Mouse (Mus musculus) MEL (cell line): Measurements from ENCODE around the gene 4930548H24Rik. TPM values are rescaled to one million over a fixed set of nuclear protein-coding genes. Genes with fewer than 3 reads are reported as not detected.
A peak's percentile ranks its signal among the peaks of the same experiment; 100 is the strongest.

Experiments used
- DNase-seq: peaks from one replicate; pipeline ENCODE4 v3.0.0; 2011; ENCODE audit warnings: low read depth, low spot score
- H3K27ac ChIP-seq: 2 replicates; pipeline ENCODE4 v1.5.1; 2012; ENCODE audit warnings: low read depth, mild to moderate bottlenecking, control low read depth, low read length, moderate library complexity; ENCODE audit not compliant: control insufficient read depth
- H3K27me3 ChIP-seq, 2 experiments: fragments of 150-350 bp in 1 of 2; sonication (generic) in 1 of 2; 2 replicates each; pipeline ENCODE4 v1.6.1; 2012; ENCODE audit warnings: low read length in 2 of 2, mild to moderate bottlenecking in 2 of 2, improper control_type of control experiment in 1 of 2, moderate library complexity in 1 of 2; ENCODE audit not compliant: insufficient read depth in 2 of 2, control insufficient read depth in 1 of 2
- H3K36me3 ChIP-seq, 2 experiments: 2 replicates each; pipeline ENCODE4 v1.6.1; 2012 to 2014; ENCODE audit warnings: low read length in 2 of 2, improper control_type of control experiment in 1 of 2, inconsistent platforms in 1 of 2, mild to moderate bottlenecking in 1 of 2; ENCODE audit not compliant: insufficient read depth in 2 of 2, control insufficient read depth in 1 of 2
- H3K4me1 ChIP-seq, 2 experiments: fragments of 150-350 bp in 1 of 2; sonication (generic) in 1 of 2; 2 replicates each; pipeline ENCODE4 v1.6.1; 2012; ENCODE audit warnings: low read length in 2 of 2, improper control_type of control experiment in 1 of 2, mild to moderate bottlenecking in 1 of 2; ENCODE audit not compliant: insufficient read depth in 2 of 2, control insufficient read depth in 1 of 2
- H3K4me3 ChIP-seq, 2 experiments: fragments of 150-350 bp in 1 of 2; sonication (generic) in 1 of 2; 2 replicates each; pipeline ENCODE4 v1.5.1; 2012; ENCODE audit warnings: low read depth in 2 of 2, low read length in 2 of 2, mild to moderate bottlenecking in 2 of 2, moderate library complexity in 2 of 2, control low read depth in 1 of 2, improper control_type of control experiment in 1 of 2; ENCODE audit not compliant: control insufficient read depth in 1 of 2, insufficient read depth in 1 of 2
- H3K79me2 ChIP-seq: 2 replicates; pipeline ENCODE4 v1.6.1; 2012; ENCODE audit warnings: mild to moderate bottlenecking, low read length, moderate library complexity; ENCODE audit not compliant: control insufficient read depth, poor library complexity, insufficient read depth
- H3K9ac ChIP-seq: 2 replicates; pipeline ENCODE4 v1.6.1; 2012; ENCODE audit warnings: low read depth, mild to moderate bottlenecking, control low read depth, low read length, moderate library complexity; ENCODE audit not compliant: control insufficient read depth, poor library complexity, severe bottlenecking
- H3K9me3 ChIP-seq: fragments of 150-350 bp; sonication (generic); replicated peaks from 2 replicates; pipeline ENCODE4 v1.6.1; 2012; ENCODE audit warnings: mild to moderate bottlenecking, low read length, improper control_type of control experiment, moderate library complexity; ENCODE audit not compliant: insufficient read depth
- BHLHE40 ChIP-seq: IDR thresholded peaks from 2 replicates; pipeline ENCODE4 v1.6.1; 2012; ENCODE audit warnings: low read depth, mild to moderate bottlenecking, inconsistent platforms, low read length, improper control_type of control experiment, borderline replicate concordance
- ELF1 ChIP-seq: IDR thresholded peaks from 2 replicates; pipeline ENCODE4 v1.6.1; 2014; ENCODE audit warnings: low read depth, mild to moderate bottlenecking, inconsistent platforms, low read length, improper control_type of control experiment, moderate library complexity
- EP300 ChIP-seq, 2 experiments: IDR thresholded peaks; 2 replicates each; pipeline ENCODE4 v1.6.1; 2011; ENCODE audit warnings: improper control_type of control experiment in 2 of 2, low read length in 2 of 2, low read depth in 1 of 2, mild to moderate bottlenecking in 1 of 2
- GATA1 ChIP-seq: IDR thresholded peaks from 2 replicates; pipeline ENCODE4 v1.6.1; 2011; ENCODE audit warnings: low read depth, low read length, improper control_type of control experiment
- HCFC1 ChIP-seq: IDR thresholded peaks from 2 replicates; pipeline ENCODE4 v1.6.1; 2012; ENCODE audit warnings: low read depth, mild to moderate bottlenecking, inconsistent platforms, low read length, improper control_type of control experiment, moderate library complexity
- MAFK ChIP-seq: IDR thresholded peaks from 2 replicates; pipeline ENCODE4 v1.6.1; 2011; ENCODE audit warnings: low read depth, mild to moderate bottlenecking, low read length, improper control_type of control experiment, borderline replicate concordance
- MAX ChIP-seq: IDR thresholded peaks from 2 replicates; pipeline ENCODE4 v1.6.1; 2011; ENCODE audit warnings: low read length, improper control_type of control experiment
- MAZ ChIP-seq: IDR thresholded peaks from 2 replicates; pipeline ENCODE4 v1.6.1; 2012; ENCODE audit warnings: low read depth, mild to moderate bottlenecking, inconsistent platforms, low read length, improper control_type of control experiment
- MEF2A ChIP-seq: IDR thresholded peaks from 2 replicates; pipeline ENCODE4 v1.6.1; 2014; ENCODE audit warnings: low read depth, mild to moderate bottlenecking, inconsistent platforms, low read length, improper control_type of control experiment; ENCODE audit not compliant: poor library complexity, insufficient replicate concordance, severe bottlenecking; ENCODE audit errors: extremely low read depth
- MXI1 ChIP-seq: IDR thresholded peaks from 2 replicates; pipeline ENCODE4 v1.6.1; 2011; ENCODE audit warnings: mild to moderate bottlenecking, low read depth, low read length, improper control_type of control experiment
- MYC ChIP-seq: IDR thresholded peaks from 2 replicates; pipeline ENCODE4 v1.6.1; 2011; ENCODE audit warnings: low read depth, mild to moderate bottlenecking, low read length, improper control_type of control experiment, moderate library complexity
- NELFE ChIP-seq: IDR thresholded peaks from 2 replicates; pipeline ENCODE4 v1.6.1; 2011; ENCODE audit warnings: low read depth, low read length, improper control_type of control experiment
- NRF1 ChIP-seq: IDR thresholded peaks from 2 replicates; pipeline ENCODE4 v1.6.1; 2014; ENCODE audit warnings: low read depth, mild to moderate bottlenecking, inconsistent platforms, low read length, improper control_type of control experiment, moderate library complexity; ENCODE audit not compliant: poor library complexity, insufficient read depth, severe bottlenecking
- POLR2A ChIP-seq, 2 experiments: IDR thresholded peaks; 2 replicates each; pipeline ENCODE4 v1.6.1; 2011 to 2012; ENCODE audit warnings: low read length in 2 of 2, mild to moderate bottlenecking in 2 of 2, control low read depth in 1 of 2, improper control_type of control experiment in 1 of 2, low read depth in 1 of 2, moderate library complexity in 1 of 2; ENCODE audit not compliant: control insufficient read depth in 1 of 2, insufficient read depth in 1 of 2, poor library complexity in 1 of 2
- POLR2AphosphoS2 ChIP-seq: IDR thresholded peaks from 2 replicates; pipeline ENCODE4 v1.6.1; 2011; ENCODE audit warnings: low read length, improper control_type of control experiment
- RCOR1 ChIP-seq: IDR thresholded peaks from 2 replicates; pipeline ENCODE4 v1.6.1; 2012; ENCODE audit warnings: low read depth, mild to moderate bottlenecking, inconsistent platforms, low read length, improper control_type of control experiment
- SIN3A ChIP-seq: IDR thresholded peaks from 2 replicates; pipeline ENCODE4 v1.6.1; 2012; ENCODE audit warnings: low read length, improper control_type of control experiment, inconsistent platforms
- SMC3 ChIP-seq: IDR thresholded peaks from 2 replicates; pipeline ENCODE4 v1.6.1; 2011; ENCODE audit warnings: low read depth, low read length, improper control_type of control experiment
- TAL1 ChIP-seq: IDR thresholded peaks from 2 replicates; pipeline ENCODE4 v1.6.1; 2012; ENCODE audit warnings: mild to moderate bottlenecking, inconsistent platforms, low read length, moderate library complexity, mixed read lengths
- TBP ChIP-seq: IDR thresholded peaks from 2 replicates; pipeline ENCODE4 v1.8.0; 2011; ENCODE audit warnings: low read depth, low read length, improper control_type of control experiment
- USF1 ChIP-seq: IDR thresholded peaks from 2 replicates; pipeline ENCODE4 v1.6.1; 2014; ENCODE audit warnings: low read depth, mild to moderate bottlenecking, inconsistent platforms, low read length, improper control_type of control experiment, moderate library complexity
- USF2 ChIP-seq, 2 experiments: IDR thresholded peaks; 2 replicates each; pipeline ENCODE4 v1.6.1; 2011 to 2012; ENCODE audit warnings: improper control_type of control experiment in 2 of 2, low read length in 2 of 2, borderline replicate concordance in 1 of 2, inconsistent platforms in 1 of 2, low read depth in 1 of 2, mild to moderate bottlenecking in 1 of 2; ENCODE audit not compliant: insufficient read depth in 1 of 2
- ZC3H11A ChIP-seq: IDR thresholded peaks from 2 replicates; pipeline ENCODE4 v1.6.1; 2012; ENCODE audit warnings: low read depth, mild to moderate bottlenecking, inconsistent platforms, low read length, improper control_type of control experiment
- ZMIZ1 ChIP-seq: IDR thresholded peaks from 2 replicates; pipeline ENCODE4 v1.6.1; 2012; ENCODE audit warnings: low read depth, mild to moderate bottlenecking, inconsistent platforms, low read length, improper control_type of control experiment, moderate library complexity
- ZNF384 ChIP-seq: IDR thresholded peaks from 2 replicates; pipeline ENCODE4 v1.6.1; 2012; ENCODE audit warnings: low read depth, mild to moderate bottlenecking, inconsistent platforms, low read length, improper control_type of control experiment
- polyA plus RNA-seq, 2 experiments: library from polyadenylated mRNA; stranded (reverse) in 1 of 2; unstranded in 1 of 2; fragments of >175 nt in 1 of 2; fragments of >200 nt in 1 of 2; gene quantifications; 2 replicates each; pipeline versions ENCODE4 v1.2.1 to v1.2.4; 2012; ENCODE audit warnings: low replicate concordance in 2 of 2, low read depth in 1 of 2; ENCODE audit not compliant: insufficient read length in 2 of 2, insufficient read depth in 1 of 2, missing spikeins in 1 of 2
- total RNA-seq: library from RNA; depleted of rRNA; stranded (reverse); fragments of 300-350 nt; gene quantifications from 2 replicates; pipeline ENCODE4 v1.2.3, GENCODE M21; 2012; rRNA removed

4930548H24Rik gene
- total RNA-seq (0.13 and 0.15 TPM in 2 replicates), polyA plus RNA-seq (under 1 TPM in 1 of 2 experiments, not detected in 1; 0.13 TPM)

- Histone ChIP-seq H3K4me1 (peaks cover 0 to 7% of the 10 kb centered on the region in 2 experiments; a peak in 2 of 4 replicates), H3K4me3 (no peak within 1 kb of the TSS), H3K9me3 (no peaks in the 10 kb centered on the region), H3K36me3 (peaks cover 0 to 2% of the 10 kb centered on the region in 2 experiments; a peak in 2 of 4 replicates), H3K27ac (no peak within 1 kb of the TSS), H3K9ac (no peak within 1 kb of the TSS), H3K27me3 (no peaks in the 10 kb centered on the region), H3K79me2 (no peaks in the 10 kb centered on the region)
- no peak for DNase-seq
- no peak for TF ChIP-seq SIN3A
- no peak for TF ChIP-seq MYC
- TF ChIP-seq ZNF384, result no peak
- no peak for TF ChIP-seq MEF2A
- TF ChIP-seq MAZ, result no peak
- no peak for TF ChIP-seq EP300 (IDR thresholded peaks at IDR 0.05; ENCODE audit: low read depth in 1 of 2, low read length in 2 of 2)
- TF ChIP-seq HCFC1, result no peak
- TF ChIP-seq BHLHE40, result no peak
- no peak for TF ChIP-seq ZC3H11A
Observed at GRCm38 (mm10) chr5:31485440-31485839, at the start of gene 4930548H24Rik. Gene 4930548H24Rik (plus strand): TSS chr5:31485740.

- peak; percentile 86 for TF ChIP-seq MAX
- TF ChIP-seq SMC3, result no peak
- TF ChIP-seq TBP, result peak; percentile 78
- TF ChIP-seq MAFK, result no peak
- no peak for TF ChIP-seq TAL1
- peak; percentile 75 for TF ChIP-seq HCFC1
- TF ChIP-seq RCOR1, result peak; percentile 53; the same call in 1 of the 2 replicates
- TF ChIP-seq ZMIZ1, result peak; percentile 52; the same call in 1 of the 2 replicates
- peak; percentile 77 for TF ChIP-seq NELFE
- TF ChIP-seq POLR2AphosphoS2, result peak; percentile 76; the same call in 1 of the 2 replicates
- TF ChIP-seq MYC, result peak; percentile 95
- TF ChIP-seq NRF1, result peak; percentile 45; the same call in 1 of the 2 replicates
- TF ChIP-seq POLR2A (IDR thresholded peaks at IDR 0.05; ENCODE audit: control insufficient read depth in 1 of 2, insufficient read depth in 1 of 2, low read depth in 1 of 2, low read length in 2 of 2, poor library complexity in 1 of 2), result peak in 1 of 2 experiments; percentile 56; a peak in 2 of 4 replicates
- peak; percentile 90 for TF ChIP-seq ELF1
- no peak for TF ChIP-seq BHLHE40
- TF ChIP-seq USF2 (IDR thresholded peaks at IDR 0.05; ENCODE audit: borderline replicate concordance in 1 of 2, insufficient read depth in 1 of 2, low read depth in 1 of 2, low read length in 2 of 2), result no peak
- TF ChIP-seq MXI1, result peak; percentile 92
- TF ChIP-seq USF1, result peak; percentile 60
- TF ChIP-seq EP300 (IDR thresholded peaks at IDR 0.05; ENCODE audit: low read depth in 1 of 2, low read length in 2 of 2), result peak; percentile 15 to 58; a peak in 2 of 4 replicates
- peak; percentile 70 for TF ChIP-seq GATA1
- TF ChIP-seq SIN3A, result peak; percentile 93
- TF ChIP-seq, all 39 proteins: peak for 16
- peaks cover 5 to 20% of the 10 kb centered on the region in 2 experiments for H3K4me1 ChIP-seq
- H3K27me3 ChIP-seq, result peaks cover 0 to 1% of the 10 kb centered on the region in 2 experiments; a peak in 2 of 4 replicates
- DNase-seq, result peak; percentile 90
- H3K9me3 ChIP-seq, result no peaks in the 10 kb centered on the region
- H3K4me3 ChIP-seq, result peak overlapping the region; percentile 38 to 55
- peaks cover 0 to 23% of the 10 kb centered on the region in 2 experiments; a peak in 2 of 4 replicates for H3K36me3 ChIP-seq
- H3K9ac ChIP-seq, result peak overlapping the region; percentile 58
- peaks cover 16% of the 10 kb centered on the region for H3K79me2 ChIP-seq
- H3K27ac ChIP-seq, result peak overlapping the region; percentile 87
Observed at GRCm38 (mm10) chr5:31451336-31451735, 34.2 kb upstream of the 4930548H24Rik start.
